Mouse (Mus musculus) E14TG2a.4 (cell line): Measurements from ENCODE around the gene Gm20388.

Experiments
- H3K27me3 ChIP-seq: 2 replicates; pipeline ENCODE4 v1.6.1; 2014; ENCODE audit warnings: low read length, control low read depth; ENCODE audit not compliant: insufficient read depth
- H3K36me3 ChIP-seq: 2 replicates; pipeline ENCODE4 v1.6.1; 2014; ENCODE audit warnings: low read length, control low read depth; ENCODE audit not compliant: insufficient read depth
- H3K4me1 ChIP-seq: replicated peaks from 2 replicates; pipeline ENCODE4 v1.6.1; 2014; ENCODE audit warnings: low read depth, low read length, control low read depth
- H3K4me3 ChIP-seq: replicated peaks from 2 replicates; pipeline ENCODE4 v1.5.1; 2014; ENCODE audit warnings: mild to moderate bottlenecking, low read length
- H3K9me3 ChIP-seq: 2 replicates; pipeline ENCODE4 v1.6.1; 2014; ENCODE audit warnings: low read length, control low read depth
- CTCF ChIP-seq: conservative IDR thresholded peaks from 2 replicates; pipeline ENCODE4 v1.5.1; 2014; ENCODE audit warnings: low read length
- NANOG ChIP-seq: IDR thresholded peaks from 2 replicates; pipeline ENCODE4 v1.6.1; 2014; ENCODE audit warnings: borderline replicate concordance, low read length, mixed read lengths
- POU5F1 ChIP-seq: IDR thresholded peaks from 2 replicates; pipeline ENCODE4 v1.6.1; 2014; ENCODE audit warnings: low read length, borderline replicate concordance

The Gm20388 gene

GRCm38 (mm10) chr8:121491633-121492032, 1581.0 kb downstream of the Gm20388 start:
- H3K27me3 ChIP-seq = peaks cover 27% of the 10 kb centered on the region
- peaks cover 5% of the 10 kb centered on the region; the same call in 1 of the 2 replicates for H3K9me3 ChIP-seq
- no peak for TF ChIP-seq CTCF
- no peak for TF ChIP-seq NANOG
- no peak for TF ChIP-seq POU5F1
- H3K4me1 ChIP-seq = peaks cover 8% of the 10 kb centered on the region
- H3K36me3 ChIP-seq = no peaks in the 10 kb centered on the region
- H3K4me3 ChIP-seq = no peak overlapping the region

- Histone ChIP-seq H3K36me3 (no peaks in the 10 kb centered on the region), H3K4me3 (no peak overlapping the region), H3K27me3 (peaks cover 15% of the 10 kb centered on the region), H3K9me3 (no peaks in the 10 kb centered on the region), H3K4me1 (no peaks in the 10 kb centered on the region)
- TF ChIP-seq NANOG (no peak), CTCF (peak; percentile 27)
Observed at GRCm38 (mm10) chr8:121497621-121498020, 1587.0 kb downstream of the Gm20388 start.

GRCm38 (mm10) chr8:121511751-121512150, 1601.1 kb downstream of the Gm20388 start:
- peaks cover 19% of the 10 kb centered on the region; the same call in 1 of the 2 replicates for H3K27me3 ChIP-seq
- no peaks in the 10 kb centered on the region for H3K36me3 ChIP-seq
- H3K4me1 ChIP-seq = no peaks in the 10 kb centered on the region
- TF ChIP-seq NANOG (no peak), POU5F1 (no peak), CTCF (no peak)
- no peak overlapping the region for H3K4me3 ChIP-seq
- peaks cover 8% of the 10 kb centered on the region; the same call in 1 of the 2 replicates for H3K9me3 ChIP-seq

GRCm38 (mm10) chr8:121513429-121513828, 1602.8 kb downstream of the Gm20388 start:
- TF ChIP-seq POU5F1 (no peak), CTCF (peak; percentile 87)
- Histone ChIP-seq H3K27me3 (peaks cover 19% of the 10 kb centered on the region; the same call in 1 of the 2 replicates), H3K9me3 (no peaks in the 10 kb centered on the region), H3K4me1 (no peaks in the 10 kb centered on the region), H3K4me3 (no peak overlapping the region), H3K36me3 (no peaks in the 10 kb centered on the region)

GRCm38 (mm10) chr8:121525111-121525818, 1614.6 kb downstream of the Gm20388 start:
- H3K4me3 ChIP-seq = no peak overlapping the region
- H3K9me3 ChIP-seq = no peaks in the 10 kb centered on the region
- TF ChIP-seq NANOG = no peak
- peaks cover 2% of the 10 kb centered on the region for H3K4me1 ChIP-seq
- H3K27me3 ChIP-seq = peaks cover 6% of the 10 kb centered on the region; the same call in 1 of the 2 replicates
- no peaks in the 10 kb centered on the region for H3K36me3 ChIP-seq

- H3K4me1 ChIP-seq = peaks cover 9% of the 10 kb centered on the region
- TF ChIP-seq POU5F1 (no peak), NANOG (no peak), CTCF (no peak)
- H3K36me3 ChIP-seq = no peaks in the 10 kb centered on the region
- H3K27me3 ChIP-seq = peaks cover 11% of the 10 kb centered on the region; the same call in 1 of the 2 replicates
- H3K9me3 ChIP-seq = no peaks in the 10 kb centered on the region
- no peak overlapping the region for H3K4me3 ChIP-seq
Observed at GRCm38 (mm10) chr8:121526811-121527550, 1616.3 kb downstream of the Gm20388 start.

- no peaks in the 10 kb centered on the region for H3K9me3 ChIP-seq
- H3K27me3 ChIP-seq = peaks cover 11% of the 10 kb centered on the region; the same call in 1 of the 2 replicates
- H3K36me3 ChIP-seq = no peaks in the 10 kb centered on the region
- H3K4me1 ChIP-seq = peaks cover 10% of the 10 kb centered on the region
- H3K4me3 ChIP-seq = no peak overlapping the region
- no peak for TF ChIP-seq NANOG
- no peak for TF ChIP-seq CTCF
- no peak for TF ChIP-seq POU5F1
Observed at GRCm38 (mm10) chr8:121527751-121528150, 1617.1 kb downstream of the Gm20388 start.

- no peak overlapping the region for H3K4me3 ChIP-seq
- TF ChIP-seq CTCF (no peak), NANOG (no peak), POU5F1 (no peak)
- no peaks in the 10 kb centered on the region for H3K36me3 ChIP-seq
- no peaks in the 10 kb centered on the region for H3K9me3 ChIP-seq
- peaks cover 10% of the 10 kb centered on the region for H3K4me1 ChIP-seq
- peaks cover 11% of the 10 kb centered on the region; the same call in 1 of the 2 replicates for H3K27me3 ChIP-seq
Observed at GRCm38 (mm10) chr8:121528790-121529189, 1618.1 kb downstream of the Gm20388 start.

GRCm38 (mm10) chr8:121530639-121531038, 1620.0 kb downstream of the Gm20388 start:
- Histone ChIP-seq H3K36me3 (no peaks in the 10 kb centered on the region), H3K27me3 (0 out of 2 replicates have a peak, but pooled peaks cover 11% of the 10 kb centered on the region), H3K4me1 (peaks cover 10% of the 10 kb centered on the region), H3K9me3 (no peaks in the 10 kb centered on the region), H3K4me3 (no peak overlapping the region)
- TF ChIP-seq NANOG (no peak), POU5F1 (no peak)
